Mouse (Mus musculus) intestine, postnatal 0 days (tissue): Measurements from ENCODE around the gene Fam228b. TPM values are rescaled to one million over a fixed set of nuclear protein-coding genes. Genes with fewer than 3 reads are reported as not detected.

Experiments used
- ATAC-seq: fragments of 200-750 bp; cut with Nextera tagmentation; 2 replicates; pipeline ENCODE4 v1.8.0; 2017; ENCODE audit warnings: mild to moderate bottlenecking, moderate TSS enrichment, moderate library complexity
- H3K27ac ChIP-seq: fragments of 300-500 bp; sonication (generic); 2 replicates; pipeline ENCODE4 v1.5.1; 2014; ENCODE audit warnings: mild to moderate bottlenecking, low read depth, low read length, moderate library complexity
- H3K27me3 ChIP-seq: fragments of 300-500 bp; sonication (generic); replicated peaks from 2 replicates; pipeline ENCODE4 v1.6.1; 2014; ENCODE audit warnings: low read length, mixed read lengths; ENCODE audit not compliant: control insufficient read depth, insufficient read depth
- H3K36me3 ChIP-seq: fragments of 300-500 bp; sonication (generic); 2 replicates; pipeline ENCODE4 v1.6.1; 2014; ENCODE audit warnings: mild to moderate bottlenecking, moderate library complexity; ENCODE audit not compliant: control insufficient read depth, insufficient read depth
- H3K4me1 ChIP-seq: fragments of 300-500 bp; sonication (generic); replicated peaks from 2 replicates; pipeline ENCODE4 v1.6.1; 2014; ENCODE audit warnings: antibody characterized with exemption, low read length, mixed read lengths; ENCODE audit not compliant: control insufficient read depth, insufficient read depth
- H3K4me2 ChIP-seq: fragments of 300-500 bp; sonication (generic); replicated peaks from 2 replicates; pipeline ENCODE4 v1.6.1; 2014; ENCODE audit warnings: low read depth, mild to moderate bottlenecking, moderate library complexity
- H3K4me3 ChIP-seq: fragments of 300-500 bp; sonication (generic); 2 replicates; pipeline ENCODE4 v1.5.1; 2014; ENCODE audit warnings: low read depth, low read length
- H3K9ac ChIP-seq: fragments of 300-500 bp; sonication (generic); 2 replicates; pipeline ENCODE4 v1.6.1; 2014; ENCODE audit warnings: mild to moderate bottlenecking, low read depth, low read length
- H3K9me3 ChIP-seq: fragments of 300-500 bp; sonication (generic); 2 replicates; pipeline ENCODE4 v1.6.1; 2016; ENCODE audit warnings: mixed run types; ENCODE audit not compliant: control insufficient read depth
- CTCF ChIP-seq: sonication (generic); IDR thresholded peaks from 2 replicates; pipeline ENCODE4 v1.5.1; 2016; ENCODE audit warnings: low read depth, mild to moderate bottlenecking, control low read depth, antibody characterized with exemption, moderate library complexity
- WGBS: fragments of 180-500 bp; shearing (Covaris S2); extraction: QIAGEN DNeasy Blood & Tissue Kit; methylation state at CpG from one replicate; pipeline ENCODE4 v1.1.7; 2014; 5-methylcytosine and 5-hydroxymethylcytosine counted together
- polyA plus RNA-seq: library from polyadenylated mRNA; unstranded; fragments of >200 nt; fragmentation: Nextera tagmentation; extraction: Ambion mirVana; gene quantifications from 2 replicates; pipeline ENCODE4 v1.2.1, GENCODE M21; 2015

Fam228b gene
- polyA plus RNA-seq, 1 experiment from 2014 or later = 1.0 TPM

DNA sequence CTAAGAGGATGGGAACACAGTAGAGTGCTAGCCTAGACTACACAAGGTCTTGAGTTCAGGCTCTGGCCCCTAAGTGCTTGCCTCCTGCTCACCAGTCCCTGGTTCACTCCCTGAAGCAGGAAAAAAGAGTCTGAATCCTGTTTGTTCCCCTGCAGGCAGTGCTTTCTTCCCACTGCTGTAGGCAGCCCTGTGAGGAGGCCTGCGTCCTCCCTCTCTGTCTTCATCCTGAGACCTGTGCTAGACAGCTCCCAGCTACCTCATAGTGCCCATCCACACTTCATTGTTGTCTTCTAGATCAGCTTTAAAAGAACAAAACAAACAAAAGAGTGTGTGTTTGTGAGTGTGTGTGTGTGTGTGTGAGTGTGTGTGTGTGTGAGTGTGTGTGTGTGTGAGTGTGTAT is 74.5 kb downstream of the Fam228b start:
- ATAC-seq = no peak
- Histone ChIP-seq H3K27ac (no peak overlapping the region), H3K4me2 (no peak overlapping the region), H3K9ac (no peak overlapping the region), H3K27me3 (no peaks in the 10 kb centered on the region), H3K36me3 (peaks cover 34% of the 10 kb centered on the region), H3K4me1 (no peaks in the 10 kb centered on the region), H3K9me3 (no peaks in the 10 kb centered on the region), H3K4me3 (no peak overlapping the region)
- TF ChIP-seq CTCF = no peak
- WGBS = 95% methylated on average over 1 of the region's 1 CpGs

DNA sequence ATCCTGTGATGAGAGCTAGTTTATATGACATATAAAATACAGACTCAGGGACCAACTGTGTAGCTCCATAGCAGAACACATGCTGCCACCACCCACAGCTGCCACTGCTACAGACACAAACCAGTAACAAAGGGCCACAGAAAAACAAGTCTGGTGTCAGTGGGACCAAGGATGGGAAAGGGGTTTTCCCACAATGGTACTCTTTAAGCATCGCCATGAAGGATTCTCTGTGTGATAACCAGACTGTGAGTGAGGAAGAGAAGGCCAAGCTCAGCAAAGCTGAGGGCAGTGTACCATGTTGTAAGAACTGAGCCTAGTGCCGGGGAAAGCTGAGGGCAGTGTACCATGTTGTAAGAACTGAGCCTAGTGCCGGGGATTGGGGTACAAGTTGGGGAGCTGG is 77.9 kb downstream of the Fam228b start:
- Histone ChIP-seq H3K4me2 (no peak overlapping the region), H3K27me3 (no peaks in the 10 kb centered on the region), H3K4me3 (no peak overlapping the region), H3K9ac (no peak overlapping the region), H3K36me3 (peaks cover 15% of the 10 kb centered on the region; the same call in 1 of the 2 replicates), H3K27ac (no peak overlapping the region), H3K9me3 (no peaks in the 10 kb centered on the region), H3K4me1 (no peaks in the 10 kb centered on the region)
- 89% methylated on average over 3 of the region's 3 CpGs for WGBS
- TF ChIP-seq CTCF = no peak
- no peak for ATAC-seq

Other genes with a start within 250 kb of the Fam228b start
- gene Itsn2, start 176.6 kb downstream of the Fam228b start, polyA plus RNA-seq = 26.1 and 27.1 TPM in 2 replicates
- gene Gm3625, start 176.3 kb downstream of the Fam228b start, polyA plus RNA-seq = not detected in 2 replicates
- gene Fam228a, start 30.8 kb downstream of the Fam228b start, polyA plus RNA-seq = 0.07 TPM in 1 of 2 replicates, not detected in the other
- gene Pfn4, start 245 bp downstream of the Fam228b start, polyA plus RNA-seq = 0.97 and 1.0 TPM in 2 replicates
- gene Sf3b6, start 48.3 kb upstream of the Fam228b start, polyA plus RNA-seq = 367 and 375 TPM in 2 replicates
- 16.2 and 20.6 TPM in 2 replicates for gene Fkbp1b, start 72.3 kb upstream of the Fam228b start, polyA plus RNA-seq
- gene Wdcp, start 74.0 kb upstream of the Fam228b start, polyA plus RNA-seq = 7.3 and 8.7 TPM in 2 replicates
- 0.55 and 0.61 TPM in 2 replicates for gene Mfsd2b, start 105.1 kb upstream of the Fam228b start, polyA plus RNA-seq
- gene Ubxn2a, start 138.4 kb upstream of the Fam228b start, polyA plus RNA-seq = 45.0 and 49.3 TPM in 2 replicates
- gene Atad2b, start 148.1 kb upstream of the Fam228b start, polyA plus RNA-seq = 5.5 and 7.6 TPM in 2 replicates